Mouse (Mus musculus): ENCODE data around the gene Ablim1. TPM values are rescaled to one million over a fixed set of nuclear protein-coding genes. Genes with fewer than 3 reads are reported as not detected.

The Ablim1 gene
- total RNA-seq, 4 experiments from 2014 or later, result 450 to 472 (median 462) TPM

DNA sequence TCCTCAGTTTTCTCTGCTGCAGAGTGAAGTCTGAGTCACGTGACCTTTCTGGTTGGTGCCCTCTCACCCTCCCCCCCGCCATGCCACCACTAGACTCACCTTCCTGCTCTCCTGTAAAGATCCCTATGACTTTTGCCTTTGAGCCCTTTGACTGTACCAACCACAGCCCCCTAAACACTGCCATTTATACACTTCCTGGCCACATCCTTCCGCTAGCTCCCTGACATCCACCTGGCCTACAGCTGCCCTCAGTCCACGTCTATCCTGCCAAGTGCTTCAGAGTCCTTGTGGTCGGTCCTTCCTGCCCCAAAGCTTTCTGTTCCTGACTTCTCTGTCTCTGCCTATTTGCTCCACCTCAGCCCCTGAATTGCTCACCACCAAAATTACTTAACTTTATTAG is 29.1 kb upstream of the Ablim1 start:
- DNase-seq (ENCODE audit: low spot score), result no peak

DNA sequence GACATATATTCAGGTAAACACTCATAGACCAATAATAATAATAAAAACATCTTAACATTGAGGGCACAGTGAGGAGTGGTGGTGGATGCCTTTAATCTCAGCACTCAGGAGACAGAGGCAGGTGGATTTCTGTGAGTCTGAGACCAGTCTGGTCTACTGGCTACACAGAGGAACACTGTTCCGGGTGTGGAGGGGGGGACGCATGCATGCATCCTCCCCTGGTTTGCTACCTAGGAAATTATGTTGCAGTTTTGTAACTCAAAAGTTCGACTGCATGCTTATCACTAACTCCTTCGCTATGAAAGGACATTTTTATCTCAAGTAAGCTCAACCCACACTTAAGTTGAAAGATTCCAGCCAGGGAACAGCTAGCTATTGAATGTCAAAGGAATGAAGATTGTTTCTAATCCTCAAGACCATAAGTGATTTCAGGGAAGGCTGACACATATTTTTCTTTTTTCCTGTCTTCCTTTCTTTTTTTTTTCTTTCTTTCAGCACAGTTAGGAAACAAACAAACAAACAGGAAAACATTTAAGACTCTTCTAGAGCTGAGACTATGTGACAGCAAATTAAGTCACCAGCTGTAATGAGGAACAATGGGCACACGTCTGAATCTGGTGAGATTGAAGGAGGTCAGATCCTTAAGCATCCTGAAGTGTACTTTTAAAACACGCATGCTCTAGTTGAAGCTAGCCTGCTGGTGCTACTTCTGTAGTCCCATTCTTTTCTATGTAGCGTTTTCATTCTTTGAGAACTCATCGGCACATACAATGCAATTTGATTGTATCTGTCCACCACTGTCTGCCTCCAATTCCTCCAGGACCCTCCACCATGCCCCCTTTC is 26.4 kb upstream of the Ablim1 start:
- DNase-seq (ENCODE audit: low spot score), result no peak

DNA sequence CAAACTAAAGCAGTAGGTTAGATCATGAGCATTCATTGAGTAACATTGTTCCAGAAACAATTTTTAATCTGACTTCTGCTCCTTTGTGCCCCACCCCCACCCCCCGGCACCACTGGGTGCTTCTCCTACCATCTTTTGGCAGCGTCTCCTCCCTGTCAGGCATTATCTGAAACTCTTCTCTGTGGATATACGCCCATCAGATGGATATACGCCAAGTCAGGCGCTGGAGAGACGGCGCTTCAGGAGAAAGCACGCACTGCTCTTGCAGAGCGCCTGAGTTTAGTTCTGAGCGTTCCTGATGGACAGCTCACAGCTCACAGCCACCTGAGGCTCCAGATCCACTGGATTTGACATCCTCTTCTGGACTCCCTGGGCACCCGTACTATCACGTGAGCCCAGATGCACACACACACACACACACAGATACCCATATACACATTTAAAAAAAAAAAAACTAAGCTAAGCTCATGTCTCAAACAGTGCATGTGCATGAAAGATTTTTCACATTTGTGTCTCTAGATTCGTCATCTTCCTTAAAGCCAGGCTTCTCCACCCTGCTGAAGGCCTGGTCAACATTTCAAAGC is 24.7 kb upstream of the Ablim1 start:
- DNase-seq (ENCODE audit: low spot score), result no peak

DNA sequence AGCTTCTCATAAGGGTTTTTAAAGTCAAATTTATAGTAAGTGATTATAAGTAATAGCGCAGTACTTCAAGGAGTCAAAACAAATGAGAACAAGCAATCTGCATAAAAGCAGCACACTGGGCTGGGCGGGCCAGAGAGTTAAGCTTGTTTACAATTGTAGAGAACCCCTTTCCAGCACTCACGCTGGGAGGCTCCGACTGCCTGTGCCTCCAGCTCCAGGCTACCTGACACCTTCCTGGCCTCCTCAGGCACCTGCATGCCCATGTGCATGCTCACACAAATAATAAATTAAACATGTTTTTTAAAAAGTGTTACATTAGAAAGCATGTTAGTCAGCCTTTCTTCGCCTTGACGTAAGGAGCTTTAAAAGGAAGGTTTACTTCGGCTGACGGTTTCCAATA is 20.4 kb upstream of the Ablim1 start:
- DNase-seq (ENCODE audit: low spot score), result no peak

DNA sequence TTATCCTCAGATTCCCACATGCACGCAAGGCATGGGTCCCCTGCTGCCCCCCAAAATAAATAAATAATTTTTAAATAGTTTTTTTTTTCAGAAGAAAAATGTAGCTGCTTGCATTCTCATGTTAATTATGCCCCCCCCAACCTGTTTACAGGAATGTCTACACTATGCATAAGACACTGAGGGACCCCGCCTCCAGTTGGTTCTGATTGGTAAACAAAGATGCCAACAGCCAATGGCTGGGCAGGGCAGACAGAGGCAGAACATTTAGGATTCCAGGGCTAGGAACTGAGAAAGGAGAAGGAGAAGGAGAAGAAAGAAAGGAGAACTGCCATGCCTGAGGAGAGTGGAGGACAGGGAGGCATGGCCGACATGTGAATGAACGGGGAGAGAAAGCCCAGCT is 18.6 kb upstream of the Ablim1 start:
- no peak for DNase-seq (ENCODE audit: low spot score)

DNA sequence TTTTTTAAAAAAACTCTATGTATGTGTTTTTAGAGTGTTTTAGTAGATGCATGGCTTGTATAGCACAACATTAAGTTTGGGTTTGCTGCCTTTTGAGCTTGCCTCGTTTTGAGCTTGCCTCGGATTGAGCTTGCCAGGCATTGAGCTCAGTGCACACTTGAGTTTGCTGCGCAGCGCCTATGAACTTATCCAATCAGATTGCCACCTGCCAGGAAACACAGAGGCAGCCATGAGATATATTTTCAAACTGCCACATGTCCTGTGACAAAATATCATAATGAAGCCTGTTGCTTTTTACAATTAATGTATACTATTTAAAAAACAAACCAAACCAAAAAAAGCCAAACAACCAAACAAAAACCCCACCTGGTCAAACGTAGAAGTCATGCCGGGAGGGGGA is 16.5 kb upstream of the Ablim1 start:
- no peak for DNase-seq (ENCODE audit: low spot score)

DNA sequence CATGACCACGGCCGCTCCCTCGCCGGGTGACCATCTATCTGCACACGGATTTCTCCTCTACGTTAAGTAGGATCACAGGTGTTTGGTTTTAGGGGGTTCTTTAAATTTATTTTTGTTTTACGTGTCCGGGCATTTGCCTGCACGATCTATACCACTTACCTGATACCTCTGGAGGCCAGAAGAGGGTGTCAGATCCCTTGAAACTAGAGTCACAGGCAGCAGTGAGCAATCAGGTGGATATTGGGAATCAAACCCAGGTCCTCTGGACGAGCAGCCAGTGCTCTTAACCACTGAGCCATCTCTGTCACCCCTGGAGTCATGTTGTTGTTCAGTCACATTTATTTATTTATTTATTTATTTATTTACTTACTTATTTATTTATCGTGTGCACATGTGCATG is 15.6 kb upstream of the Ablim1 start:
- no peak for DNase-seq (ENCODE audit: low spot score)

DNA sequence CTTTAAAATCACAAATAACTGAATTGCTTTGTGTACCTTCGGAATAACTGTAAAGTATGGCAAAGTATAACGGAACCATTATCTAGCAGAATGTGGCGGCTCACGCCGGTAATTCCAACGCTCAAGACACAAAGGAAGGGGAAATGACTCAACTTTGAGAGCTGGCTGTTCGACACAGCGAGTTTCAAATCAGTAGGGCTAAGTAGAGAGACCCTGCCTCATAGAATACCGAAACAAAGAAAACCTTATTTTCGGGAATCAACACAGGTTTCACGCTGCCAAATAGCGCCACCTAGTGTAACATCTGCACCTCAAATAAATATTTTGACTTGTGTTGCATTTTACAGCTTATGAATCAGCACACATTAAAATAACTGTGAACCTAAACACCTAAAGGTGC is 14.1 kb upstream of the Ablim1 start:
- peak; percentile 68 for DNase-seq (ENCODE audit: low spot score)

DNA sequence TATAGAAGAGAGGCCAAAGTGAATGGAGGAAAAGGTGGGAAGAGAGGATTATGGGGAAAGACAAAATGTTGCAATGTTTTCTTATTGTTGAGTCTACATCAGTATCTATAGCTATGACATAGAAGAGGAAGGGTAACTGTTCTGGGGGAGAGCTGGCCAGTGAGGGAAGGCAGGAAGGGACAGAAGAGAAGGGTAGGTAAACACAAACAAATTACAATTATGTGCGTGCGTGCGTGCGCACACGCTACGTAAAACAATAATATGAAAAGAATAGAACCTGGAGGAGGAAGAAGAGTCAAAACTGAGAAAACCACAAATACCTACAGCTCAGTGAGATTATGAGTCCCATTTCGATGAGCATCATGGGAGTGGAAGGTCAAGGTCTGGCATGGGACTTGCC is 13.6 kb upstream of the Ablim1 start:
- no peak for DNase-seq (ENCODE audit: low spot score)

DNA sequence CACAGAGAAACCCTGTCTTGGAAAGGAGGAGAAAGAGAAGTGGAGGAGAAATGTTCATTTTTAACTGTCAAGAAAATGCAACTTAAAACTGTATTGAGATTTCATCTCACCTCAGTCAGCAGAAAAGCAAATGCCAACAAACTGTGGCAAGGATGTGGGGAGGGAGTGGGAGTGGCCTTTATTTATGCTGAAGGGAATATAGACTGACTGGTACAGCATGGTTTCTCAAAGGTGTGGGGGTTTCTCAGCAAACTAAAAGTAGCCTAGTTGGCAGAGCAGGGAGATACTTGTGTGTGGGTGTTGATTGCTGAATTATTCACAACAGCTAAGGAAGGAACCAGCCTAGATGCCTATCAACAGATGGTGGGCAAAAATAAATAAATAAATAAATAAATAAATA is 13.0 kb upstream of the Ablim1 start:
- DNase-seq (ENCODE audit: low spot score), result no peak

DNA sequence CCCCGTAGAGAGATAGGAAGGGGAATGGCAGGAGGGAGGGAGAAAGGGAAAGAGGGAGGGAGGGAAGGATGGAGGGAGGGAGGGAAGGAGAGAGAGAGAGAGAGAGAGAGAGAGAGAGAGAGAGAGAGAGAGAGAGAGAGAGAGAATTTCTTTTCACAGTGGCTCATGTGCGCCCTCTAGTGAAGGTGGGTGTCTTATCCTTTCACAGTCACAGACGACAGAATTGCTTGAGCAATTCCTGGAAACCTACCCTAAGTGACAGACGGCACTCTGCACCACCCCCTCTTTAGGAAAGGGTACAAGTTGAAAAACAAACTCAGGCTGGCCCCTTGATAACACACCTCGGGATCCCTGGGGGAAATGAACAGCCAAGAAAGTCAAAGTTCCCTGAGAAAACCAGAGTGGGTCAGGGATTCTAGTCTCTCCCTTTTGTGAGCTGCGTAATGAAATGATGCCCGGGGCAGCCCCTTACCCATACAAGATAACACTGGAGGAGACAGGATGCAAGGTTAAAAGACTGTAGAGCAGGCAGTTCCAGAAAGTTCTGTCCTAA is 11.1 kb upstream of the Ablim1 start:
- DNase-seq (ENCODE audit: low spot score), result peak; percentile 65

DNA sequence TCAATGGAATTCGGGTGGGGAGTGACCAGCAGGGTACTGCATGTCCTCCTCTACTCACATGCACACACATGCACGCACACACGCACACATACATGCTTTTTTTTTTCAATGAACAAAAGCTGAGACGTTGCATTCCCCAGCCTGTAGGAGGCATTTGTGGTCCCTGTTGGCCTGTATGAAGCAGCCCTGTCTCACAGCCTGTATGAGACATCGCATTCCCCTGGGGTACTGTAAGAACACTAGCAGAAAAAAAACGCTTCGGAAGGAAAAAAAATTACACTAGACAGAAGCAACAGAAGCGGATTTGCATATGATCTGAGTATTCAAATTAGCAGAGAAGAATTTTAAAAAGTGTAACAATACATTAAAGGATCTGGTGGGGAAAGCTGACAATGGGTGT is 8.4 kb upstream of the Ablim1 start:
- no peak for DNase-seq (ENCODE audit: low spot score)

DNA sequence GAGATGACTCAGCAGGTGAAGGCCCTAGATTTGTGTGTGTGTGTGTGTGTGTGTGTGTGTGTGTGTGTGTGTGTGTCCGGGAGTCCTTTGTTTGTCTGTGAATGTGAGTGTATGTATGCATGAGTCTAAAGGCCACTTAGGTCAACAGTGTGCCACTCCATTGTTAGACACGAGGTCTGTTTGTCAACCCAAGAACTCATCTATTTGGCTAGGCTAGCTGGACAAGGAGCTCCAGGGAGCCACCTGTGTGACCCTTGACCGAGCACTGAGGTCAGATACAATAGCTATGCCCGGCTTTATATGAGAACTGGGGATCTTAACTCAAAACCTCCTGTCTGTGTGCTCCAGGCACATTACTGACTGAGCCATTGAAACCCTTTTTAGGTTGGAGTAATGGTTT is 7.8 kb upstream of the Ablim1 start:
- DNase-seq (ENCODE audit: low spot score), result no peak

DNA sequence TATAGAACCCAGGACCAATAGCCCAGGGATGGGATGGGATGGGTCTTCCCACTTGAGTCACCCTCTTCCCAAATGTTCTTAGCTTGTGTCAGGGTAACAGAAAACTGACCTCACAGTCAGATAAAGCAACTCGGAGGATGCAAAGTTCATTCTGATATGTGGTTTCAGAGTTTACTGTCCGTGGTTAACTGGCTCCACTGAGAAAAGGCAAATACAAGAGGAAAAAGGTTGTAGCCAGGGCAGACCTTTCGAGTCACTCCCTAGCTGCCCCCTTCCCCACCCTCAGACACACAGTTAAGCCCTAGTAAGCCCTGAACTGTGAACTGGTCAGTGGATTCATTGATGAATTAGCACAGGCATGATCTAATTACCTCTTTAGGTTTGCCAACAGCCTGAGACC is 7.1 kb upstream of the Ablim1 start:
- DNase-seq (ENCODE audit: low spot score), result no peak

DNA sequence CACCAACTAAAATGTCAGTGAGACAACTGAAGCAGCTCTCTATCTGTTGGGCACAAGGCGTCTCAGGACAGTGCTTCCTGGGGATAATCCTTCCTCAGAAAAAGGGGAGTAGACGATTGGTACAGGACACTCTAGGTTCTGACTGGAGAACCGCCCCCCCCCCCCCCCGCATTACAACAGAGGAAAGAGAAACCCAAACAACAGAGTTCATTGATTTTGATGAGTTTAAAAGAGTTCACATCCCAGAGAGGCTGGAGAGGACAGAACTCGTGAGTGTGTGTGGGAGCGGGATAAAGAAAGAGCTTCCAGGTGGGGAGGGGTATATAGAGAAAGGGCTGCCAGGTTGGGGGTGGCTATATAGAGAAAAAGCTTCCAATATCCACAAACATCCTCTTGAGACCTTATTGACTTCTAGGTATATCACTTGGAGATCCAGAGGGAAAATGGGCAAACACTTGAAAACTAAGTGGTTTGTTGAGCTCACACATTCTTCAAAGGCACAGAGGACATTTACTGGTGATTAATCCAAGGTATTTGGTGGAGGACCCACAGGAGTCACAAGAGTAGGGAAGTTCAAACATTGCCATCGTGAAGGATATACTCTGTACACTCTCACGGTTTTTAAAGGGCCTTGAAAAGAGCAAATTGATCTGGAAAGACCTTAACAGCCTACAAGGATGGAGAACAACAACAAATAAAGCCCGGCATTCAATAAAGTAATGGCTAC is 6.1 kb upstream of the Ablim1 start:
- DNase-seq (ENCODE audit: low spot score), result no peak

DNA sequence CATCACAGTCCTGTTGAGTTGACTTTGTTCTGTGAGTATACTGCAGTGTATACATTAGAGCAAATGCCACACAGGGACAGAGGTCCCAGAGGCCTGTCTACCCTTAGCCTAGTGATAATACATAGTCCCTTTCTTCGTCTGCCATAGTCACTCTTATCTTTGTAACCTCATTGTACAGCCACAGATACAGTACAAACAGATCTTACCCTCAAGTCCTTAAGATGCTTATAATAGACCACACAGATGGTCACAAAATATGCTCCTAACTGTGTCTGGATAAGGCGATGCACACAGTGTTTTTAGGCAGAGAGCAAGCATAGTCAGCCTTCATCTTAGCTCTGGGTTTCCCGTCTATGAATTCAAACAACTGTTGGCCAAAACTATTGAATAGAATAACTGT is 1.9 kb upstream of the Ablim1 start:
- DNase-seq (ENCODE audit: low spot score), result no peak

DNA sequence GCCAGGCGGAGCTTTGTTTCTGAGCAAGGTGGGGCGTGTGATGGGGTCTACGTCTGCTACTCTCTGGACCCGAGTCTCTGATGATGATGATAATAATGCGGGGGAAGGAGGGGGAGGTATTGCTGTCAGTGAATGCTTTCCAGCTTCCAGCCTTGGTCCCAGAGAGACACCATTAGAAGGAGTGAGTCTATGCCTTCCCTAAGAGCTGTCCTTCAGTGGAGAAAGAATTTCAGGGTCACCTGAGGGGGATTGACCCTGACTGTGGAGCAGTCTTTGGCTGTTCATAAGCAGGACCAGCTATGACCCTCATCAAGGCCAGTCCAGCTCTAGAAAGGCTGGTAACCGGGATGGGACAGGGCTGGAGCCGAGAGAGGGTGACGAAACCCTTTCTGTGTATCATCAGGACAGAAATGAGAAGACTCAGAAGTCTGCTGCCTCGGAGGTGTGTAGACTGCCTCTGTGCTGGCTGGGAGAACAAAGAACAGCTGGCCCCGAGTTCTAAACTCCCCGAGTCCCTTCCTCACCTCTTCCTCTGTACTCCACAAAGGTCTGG is 370 bp upstream of the Ablim1 start:
- no peak for DNase-seq (ENCODE audit: low spot score)

DNA sequence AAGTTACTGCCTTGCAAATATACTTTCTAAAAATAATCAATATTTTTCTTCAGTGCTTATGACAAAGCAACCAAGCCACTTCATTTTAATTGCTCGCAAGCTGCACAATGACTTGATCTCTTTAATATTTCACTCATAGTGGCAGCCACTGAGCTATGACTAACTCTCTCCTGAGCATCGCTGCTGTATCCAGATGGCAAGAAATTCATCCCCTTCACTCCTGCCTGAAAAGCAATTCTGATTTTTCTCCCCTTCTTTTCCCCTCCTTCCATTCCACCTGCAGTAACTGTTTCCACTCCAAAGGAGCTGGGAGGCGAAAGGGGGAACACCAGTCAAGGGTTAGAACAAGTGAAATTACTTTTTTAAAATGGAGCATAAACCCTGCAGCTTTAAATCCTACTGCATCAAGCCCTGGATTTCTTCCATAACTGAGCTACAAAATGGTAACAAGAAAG is 801 bp downstream of the Ablim1 start:
- no peak for DNase-seq (ENCODE audit: low spot score)

DNA sequence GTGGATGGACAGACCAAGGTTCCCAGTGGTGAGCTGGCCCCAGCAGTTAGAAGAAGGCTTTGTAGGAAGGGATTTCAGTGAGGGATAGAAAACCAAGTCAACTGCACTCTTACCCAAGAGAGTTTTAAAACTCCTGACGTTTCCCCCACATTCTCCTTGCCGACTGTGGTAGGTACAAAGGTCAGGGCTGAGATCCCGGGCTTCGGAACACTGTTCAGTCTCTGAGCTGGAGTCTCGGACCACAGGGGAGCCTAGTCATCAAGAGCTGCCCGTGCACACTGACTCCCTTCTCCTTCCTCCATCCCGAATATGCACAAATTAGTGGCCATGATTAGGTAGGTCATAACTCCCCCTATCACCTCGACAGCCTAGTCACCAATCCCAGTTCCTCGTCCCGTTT is 1.5 kb downstream of the Ablim1 start:
- DNase-seq (ENCODE audit: low spot score), result no peak

DNA sequence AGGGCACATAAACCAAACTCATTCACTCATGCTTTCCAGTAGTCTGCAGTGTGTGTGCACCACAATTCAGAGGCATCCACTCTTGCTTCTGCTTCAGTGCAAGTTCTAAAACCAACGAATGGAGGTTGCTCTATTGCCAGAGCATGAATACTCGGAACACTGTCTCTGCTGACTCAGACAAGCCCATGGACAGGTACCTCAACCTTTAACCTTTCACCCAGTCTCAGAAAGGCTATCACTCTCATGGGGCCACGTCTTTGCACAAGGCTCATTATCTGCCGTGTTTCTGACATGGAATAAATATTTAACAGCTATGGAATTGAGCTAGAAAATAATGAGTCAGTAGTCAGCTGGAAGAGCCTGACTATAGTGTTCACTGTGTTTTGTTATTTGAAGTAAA is 4.7 kb downstream of the Ablim1 start:
- no peak for DNase-seq (ENCODE audit: low spot score)

DNA sequence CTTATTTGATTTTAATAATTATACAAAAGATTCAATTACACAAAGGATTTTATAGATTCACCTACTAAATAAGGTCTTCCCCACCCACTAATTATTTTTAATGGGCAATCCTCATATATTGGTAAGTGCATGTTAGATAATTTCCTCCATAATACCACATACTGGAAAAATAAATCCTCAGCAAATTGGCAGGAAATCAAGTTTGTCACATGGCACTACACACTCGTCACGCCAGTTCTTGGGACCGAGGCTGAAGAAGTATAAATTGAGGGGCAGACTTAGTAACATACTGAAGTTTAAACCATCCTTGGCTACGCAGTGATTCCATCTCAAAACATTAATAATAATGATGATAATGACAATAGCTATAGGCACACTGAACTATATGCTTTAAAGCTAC is 8.1 kb downstream of the Ablim1 start:
- DNase-seq (ENCODE audit: low spot score), result no peak

DNA sequence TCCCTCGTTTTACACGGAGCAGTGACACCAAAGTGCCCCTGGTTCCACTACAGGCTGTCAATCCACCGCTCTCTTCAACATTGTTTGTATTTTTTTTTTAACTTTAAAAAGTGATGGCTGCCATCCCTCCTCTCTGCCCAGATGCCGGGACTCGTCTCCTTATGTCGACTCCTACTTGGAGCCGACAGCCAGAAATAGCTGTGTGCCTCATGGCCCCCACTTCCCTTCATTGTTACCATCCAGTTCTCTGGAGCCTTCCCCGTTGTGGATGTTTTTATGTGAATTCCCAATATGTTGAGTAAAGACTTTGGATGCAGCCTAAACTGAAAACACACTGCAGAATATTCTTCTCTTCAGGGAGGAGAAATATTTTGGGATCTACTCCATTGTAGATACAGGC is 8.7 kb downstream of the Ablim1 start:
- DNase-seq (ENCODE audit: low spot score), result no peak
